Mouse (Mus musculus): ENCODE data around the gene Hagh. TPM values are rescaled to one million over a fixed set of nuclear protein-coding genes. Genes with fewer than 3 reads are reported as not detected.
A peak's percentile ranks its signal among the peaks of the same experiment; 100 is the strongest.

The Hagh gene
- polyA plus RNA-seq, 1 experiment from 2014 or later = 49.7 TPM

- Histone ChIP-seq H3K9me3 (no peaks in the 10 kb centered on the region), H3K27me3 (no peaks in the 10 kb centered on the region), H3K9ac (replicated peaks) (peak overlapping the region; percentile 95), H3K27ac (no peak overlapping the region), H3K4me1 (replicated peaks) (peaks cover 45% of the 10 kb centered on the region), H3K36me3 (peaks cover 69% of the 10 kb centered on the region), H3K4me3 (replicated peaks) (no peak overlapping the region), H3K4me2 (replicated peaks) (peak overlapping the region; percentile 90; the same call in 1 of the 2 replicates)
- no peak for ATAC-seq
- 82% methylated on average over 4 of the region's 4 CpGs for WGBS
Observed at GRCm38 (mm10) chr17:24898041-24898854, 58.3 kb downstream of the Hagh start.

- Histone ChIP-seq H3K4me3 (replicated peaks) (no peak overlapping the region), H3K9ac (replicated peaks) (no peak overlapping the region), H3K4me2 (replicated peaks) (no peak overlapping the region), H3K36me3 (peaks cover 72% of the 10 kb centered on the region), H3K4me1 (replicated peaks) (peaks cover 36% of the 10 kb centered on the region), H3K9me3 (no peaks in the 10 kb centered on the region), H3K27ac (no peak overlapping the region), H3K27me3 (no peaks in the 10 kb centered on the region)
- no peak for ATAC-seq
- 94% methylated on average over 5 of the region's 5 CpGs for WGBS
Observed at GRCm38 (mm10) chr17:24899153-24899552, 59.2 kb downstream of the Hagh start.

GRCm38 (mm10) chr17:24900014-24900413, 60.1 kb downstream of the Hagh start:
- peaks cover 81% of the 10 kb centered on the region for H3K36me3 ChIP-seq
- no peak overlapping the region for H3K27ac ChIP-seq
- H3K9ac ChIP-seq (replicated peaks) = no peak overlapping the region
- peaks cover 33% of the 10 kb centered on the region for H3K4me1 ChIP-seq (replicated peaks)
- WGBS = 95% methylated on average over 6 of the region's 6 CpGs
- no peak for ATAC-seq
- no peaks in the 10 kb centered on the region for H3K9me3 ChIP-seq
- no peak overlapping the region for H3K4me3 ChIP-seq (replicated peaks)
- no peak overlapping the region for H3K4me2 ChIP-seq (replicated peaks)
- H3K27me3 ChIP-seq = no peaks in the 10 kb centered on the region

GRCm38 (mm10) chr17:24902124-24902523, 62.2 kb downstream of the Hagh start:
- Histone ChIP-seq H3K9ac (replicated peaks) (no peak overlapping the region), H3K36me3 (peaks cover 99% of the 10 kb centered on the region), H3K27ac (no peak overlapping the region), H3K27me3 (no peaks in the 10 kb centered on the region), H3K4me3 (replicated peaks) (no peak overlapping the region), H3K4me2 (replicated peaks) (no peak overlapping the region), H3K9me3 (no peaks in the 10 kb centered on the region), H3K4me1 (replicated peaks) (peaks cover 14% of the 10 kb centered on the region)
- no peak for ATAC-seq
- WGBS = 92% methylated on average over 5 of the region's 5 CpGs

GRCm38 (mm10) chr17:24902671-24903474, 62.9 kb downstream of the Hagh start:
- H3K9me3 ChIP-seq = no peaks in the 10 kb centered on the region
- H3K36me3 ChIP-seq = peaks cover 100% of the 10 kb centered on the region
- H3K4me2 ChIP-seq (replicated peaks) = no peak overlapping the region
- no peaks in the 10 kb centered on the region for H3K27me3 ChIP-seq
- no peak for ATAC-seq
- H3K9ac ChIP-seq (replicated peaks) = no peak overlapping the region
- H3K27ac ChIP-seq = no peak overlapping the region
- WGBS = 72% methylated on average over 9 of the region's 9 CpGs
- H3K4me3 ChIP-seq (replicated peaks) = no peak overlapping the region
- H3K4me1 ChIP-seq (replicated peaks) = peaks cover 7% of the 10 kb centered on the region

GRCm38 (mm10) chr17:24903767-24904166, 63.8 kb downstream of the Hagh start:
- peaks cover 100% of the 10 kb centered on the region for H3K36me3 ChIP-seq
- WGBS = 92% methylated on average over 9 of the region's 9 CpGs
- no peak overlapping the region for H3K9ac ChIP-seq (replicated peaks)
- H3K4me2 ChIP-seq (replicated peaks) = no peak overlapping the region
- no peaks in the 10 kb centered on the region for H3K27me3 ChIP-seq
- H3K4me1 ChIP-seq (replicated peaks) = no peaks in the 10 kb centered on the region
- H3K4me3 ChIP-seq (replicated peaks) = no peak overlapping the region
- H3K27ac ChIP-seq = no peak overlapping the region
- H3K9me3 ChIP-seq = no peaks in the 10 kb centered on the region
- no peak for ATAC-seq

GRCm38 (mm10) chr17:24907591-24907990, 67.6 kb downstream of the Hagh start:
- WGBS = 93% methylated on average over 2 of the region's 2 CpGs
- H3K9me3 ChIP-seq = no peaks in the 10 kb centered on the region
- H3K9ac ChIP-seq (replicated peaks) = no peak overlapping the region
- H3K27me3 ChIP-seq = no peaks in the 10 kb centered on the region
- no peak overlapping the region for H3K4me2 ChIP-seq (replicated peaks)
- H3K27ac ChIP-seq = no peak overlapping the region
- no peaks in the 10 kb centered on the region for H3K4me1 ChIP-seq (replicated peaks)
- no peak for ATAC-seq
- H3K4me3 ChIP-seq (replicated peaks) = no peak overlapping the region
- H3K36me3 ChIP-seq = peaks cover 100% of the 10 kb centered on the region

- H3K9ac ChIP-seq (replicated peaks) = no peak overlapping the region
- H3K27ac ChIP-seq = no peak overlapping the region
- no peak overlapping the region for H3K4me3 ChIP-seq (replicated peaks)
- no peaks in the 10 kb centered on the region for H3K9me3 ChIP-seq
- H3K36me3 ChIP-seq = peaks cover 98% of the 10 kb centered on the region
- no peaks in the 10 kb centered on the region for H3K4me1 ChIP-seq (replicated peaks)
- H3K4me2 ChIP-seq (replicated peaks) = no peak overlapping the region
- no peaks in the 10 kb centered on the region for H3K27me3 ChIP-seq
- ATAC-seq = no peak
Observed at GRCm38 (mm10) chr17:24913984-24914383, 74.0 kb downstream of the Hagh start.

Other genes starting within 250 kb of the Hagh start
- 73.1 and 74.1 TPM in 2 replicates for gene Tsc2, start 207.5 kb upstream of the Hagh start, polyA plus RNA-seq (2015; fragmentation: Nextera tagmentation; extraction: Ambion mirVana)
- 10.0 and 10.8 TPM in 2 replicates for gene Nthl1, start 207.5 kb upstream of the Hagh start, polyA plus RNA-seq (2015; fragmentation: Nextera tagmentation; extraction: Ambion mirVana)
- 21.3 and 23.5 TPM in 2 replicates for gene Slc9a3r2, start 189.8 kb upstream of the Hagh start, polyA plus RNA-seq (2015; fragmentation: Nextera tagmentation; extraction: Ambion mirVana)
- gene Npw, start 181.7 kb upstream of the Hagh start, polyA plus RNA-seq (2015; fragmentation: Nextera tagmentation; extraction: Ambion mirVana) = not detected in 2 replicates
- 15.0 and 18.6 TPM in 2 replicates for gene Zfp598, start 170.5 kb upstream of the Hagh start, polyA plus RNA-seq (2015; fragmentation: Nextera tagmentation; extraction: Ambion mirVana)
- 95.0 and 98.1 TPM in 2 replicates for gene Syngr3, start 150.2 kb upstream of the Hagh start, polyA plus RNA-seq (2015; fragmentation: Nextera tagmentation; extraction: Ambion mirVana)
- gene Gfer, start 144.0 kb upstream of the Hagh start, polyA plus RNA-seq (2015; fragmentation: Nextera tagmentation; extraction: Ambion mirVana) = 36.7 and 39.9 TPM in 2 replicates
- 1.7 and 2.2 TPM in 2 replicates for gene Noxo1, start 143.9 kb upstream of the Hagh start, polyA plus RNA-seq (2015; fragmentation: Nextera tagmentation; extraction: Ambion mirVana)
- gene Tbl3, start 132.5 kb upstream of the Hagh start, polyA plus RNA-seq (2015; fragmentation: Nextera tagmentation; extraction: Ambion mirVana) = 81.4 and 84.3 TPM in 2 replicates
- gene Rnf151, start 122.1 kb upstream of the Hagh start, polyA plus RNA-seq (2015; fragmentation: Nextera tagmentation; extraction: Ambion mirVana) = not detected in 2 replicates
- gene Rps2, start 122.0 kb upstream of the Hagh start, polyA plus RNA-seq (2015; fragmentation: Nextera tagmentation; extraction: Ambion mirVana) = 770 and 771 TPM in 2 replicates
- 257 and 260 TPM in 2 replicates for gene Ndufb10, start 115.7 kb upstream of the Hagh start, polyA plus RNA-seq (2015; fragmentation: Nextera tagmentation; extraction: Ambion mirVana)
- not detected in 2 replicates for gene Rpl3l, start 112.3 kb upstream of the Hagh start, polyA plus RNA-seq (2015; fragmentation: Nextera tagmentation; extraction: Ambion mirVana)
- gene Msrb1, start 103.5 kb upstream of the Hagh start, polyA plus RNA-seq (2015; fragmentation: Nextera tagmentation; extraction: Ambion mirVana) = 18.0 and 19.6 TPM in 2 replicates
- gene Hs3st6, start 87.2 kb upstream of the Hagh start, polyA plus RNA-seq (2015; fragmentation: Nextera tagmentation; extraction: Ambion mirVana) = 0.13 and 0.22 TPM in 2 replicates
- gene Meiob, start 35.9 kb upstream of the Hagh start, polyA plus RNA-seq (2015; fragmentation: Nextera tagmentation; extraction: Ambion mirVana) = not detected in 2 replicates
- 17.9 and 18.4 TPM in 2 replicates for gene Fahd1, start 10.2 kb downstream of the Hagh start, polyA plus RNA-seq (2015; fragmentation: Nextera tagmentation; extraction: Ambion mirVana)
- 0.28 TPM in 1 of 2 replicates, not detected in the other for gene Igfals, start 25.9 kb downstream of the Hagh start, polyA plus RNA-seq (2015; fragmentation: Nextera tagmentation; extraction: Ambion mirVana)
- gene Nubp2, start 46.2 kb downstream of the Hagh start, polyA plus RNA-seq (2015; fragmentation: Nextera tagmentation; extraction: Ambion mirVana) = 68.2 and 75.3 TPM in 2 replicates
- 71.7 and 74.7 TPM in 2 replicates for gene Spsb3, start 46.5 kb downstream of the Hagh start, polyA plus RNA-seq (2015; fragmentation: Nextera tagmentation; extraction: Ambion mirVana)
- 36.8 and 38.4 TPM in 2 replicates for gene Eme2, start 54.9 kb downstream of the Hagh start, polyA plus RNA-seq (2015; fragmentation: Nextera tagmentation; extraction: Ambion mirVana)
- 73.0 and 82.3 TPM in 2 replicates for gene Mrps34, start 55.0 kb downstream of the Hagh start, polyA plus RNA-seq (2015; fragmentation: Nextera tagmentation; extraction: Ambion mirVana)
- 74.1 and 76.8 TPM in 2 replicates for gene Nme3, start 56.4 kb downstream of the Hagh start, polyA plus RNA-seq (2015; fragmentation: Nextera tagmentation; extraction: Ambion mirVana)
- 83.1 and 83.8 TPM in 2 replicates for gene Mapk8ip3, start 96.8 kb downstream of the Hagh start, polyA plus RNA-seq (2015; fragmentation: Nextera tagmentation; extraction: Ambion mirVana)
- gene Jpt2, start 120.5 kb downstream of the Hagh start, polyA plus RNA-seq (2015; fragmentation: Nextera tagmentation; extraction: Ambion mirVana) = 146 and 161 TPM in 2 replicates
- 7.0 and 8.2 TPM in 2 replicates for gene Cramp1l, start 175.6 kb downstream of the Hagh start, polyA plus RNA-seq (2015; fragmentation: Nextera tagmentation; extraction: Ambion mirVana)
- 19.1 and 19.8 TPM in 2 replicates for gene Ift140, start 175.9 kb downstream of the Hagh start, polyA plus RNA-seq (2015; fragmentation: Nextera tagmentation; extraction: Ambion mirVana)
- gene Tmem204, start 243.4 kb downstream of the Hagh start, polyA plus RNA-seq (2015; fragmentation: Nextera tagmentation; extraction: Ambion mirVana) = 9.4 and 10.8 TPM in 2 replicates

Measured in midbrain, embryonic 13.5 days (tissue).